Mouse (Mus musculus): ENCODE data around the gene Prx. TPM values are rescaled to one million over a fixed set of nuclear protein-coding genes. Genes with fewer than 3 reads are reported as not detected.
A peak's percentile ranks its signal among the peaks of the same experiment; 100 is the strongest.

Gene Prx
- polyA plus RNA-seq, 1 experiment from 2014 or later = 1.1 TPM

GRCm38 (mm10) chr7:27480506-27480905, 18.6 kb upstream of the Prx start:
- peaks cover 5% of the 10 kb centered on the region for H3K4me1 ChIP-seq (replicated peaks; ENCODE audit: control insufficient read depth, insufficient read depth, low read length)
- H3K27ac ChIP-seq (ENCODE audit: low read length) = no peak overlapping the region
- H3K36me3 ChIP-seq (ENCODE audit: control insufficient read depth, insufficient read depth) = no peaks in the 10 kb centered on the region
- no peak overlapping the region for H3K4me2 ChIP-seq (ENCODE audit: low read length)
- no peaks in the 10 kb centered on the region for H3K9me3 ChIP-seq (ENCODE audit: control insufficient read depth, low read length)
- H3K27me3 ChIP-seq (replicated peaks; ENCODE audit: control insufficient read depth, insufficient read depth, low read length) = no peaks in the 10 kb centered on the region
- WGBS = 71% methylated on average over 3 of the region's 3 CpGs
- no peak for ATAC-seq
- no peak overlapping the region for H3K4me3 ChIP-seq (replicated peaks; ENCODE audit: low read length)
- no peak overlapping the region for H3K9ac ChIP-seq (replicated peaks; ENCODE audit: low read depth, low read length)

GRCm38 (mm10) chr7:27480927-27481626, 18.0 kb upstream of the Prx start:
- H3K27me3 ChIP-seq (replicated peaks; ENCODE audit: control insufficient read depth, insufficient read depth, low read length) = no peaks in the 10 kb centered on the region
- H3K4me1 ChIP-seq (replicated peaks; ENCODE audit: control insufficient read depth, insufficient read depth, low read length) = peaks cover 5% of the 10 kb centered on the region
- no peaks in the 10 kb centered on the region for H3K36me3 ChIP-seq (ENCODE audit: control insufficient read depth, insufficient read depth)
- no peak for ATAC-seq
- H3K4me3 ChIP-seq (replicated peaks; ENCODE audit: low read length) = peak overlapping the region; percentile 37
- no peak overlapping the region for H3K27ac ChIP-seq (ENCODE audit: low read length)
- peak overlapping the region; percentile 49 for H3K9ac ChIP-seq (replicated peaks; ENCODE audit: low read depth, low read length)
- H3K9me3 ChIP-seq (ENCODE audit: control insufficient read depth, low read length) = no peaks in the 10 kb centered on the region
- H3K4me2 ChIP-seq (ENCODE audit: low read length) = peak overlapping the region; percentile 51
- 15% methylated on average over 10 of the region's 11 CpGs for WGBS

GRCm38 (mm10) chr7:27481627-27481969, 17.5 kb upstream of the Prx start:
- ATAC-seq = peak; percentile 70
- Histone ChIP-seq H3K9ac (replicated peaks; ENCODE audit: low read depth, low read length) (peak overlapping the region; percentile 49), H3K27ac (ENCODE audit: low read length) (no peak overlapping the region), H3K27me3 (replicated peaks; ENCODE audit: control insufficient read depth, insufficient read depth, low read length) (no peaks in the 10 kb centered on the region), H3K4me1 (replicated peaks; ENCODE audit: control insufficient read depth, insufficient read depth, low read length) (peaks cover 9% of the 10 kb centered on the region), H3K9me3 (ENCODE audit: control insufficient read depth, low read length) (no peaks in the 10 kb centered on the region), H3K4me2 (ENCODE audit: low read length) (peak overlapping the region; percentile 51), H3K4me3 (replicated peaks; ENCODE audit: low read length) (peak overlapping the region; percentile 37), H3K36me3 (ENCODE audit: control insufficient read depth, insufficient read depth) (no peaks in the 10 kb centered on the region)
- 0% methylated on average over 10 of the region's 12 CpGs for WGBS

- Histone ChIP-seq H3K27ac (ENCODE audit: low read length) (no peak overlapping the region), H3K9ac (replicated peaks; ENCODE audit: low read depth, low read length) (no peak overlapping the region), H3K9me3 (ENCODE audit: control insufficient read depth, low read length) (no peaks in the 10 kb centered on the region), H3K27me3 (replicated peaks; ENCODE audit: control insufficient read depth, insufficient read depth, low read length) (no peaks in the 10 kb centered on the region), H3K4me2 (ENCODE audit: low read length) (no peak overlapping the region), H3K36me3 (ENCODE audit: control insufficient read depth, insufficient read depth) (no peaks in the 10 kb centered on the region), H3K4me3 (replicated peaks; ENCODE audit: low read length) (no peak overlapping the region), H3K4me1 (replicated peaks; ENCODE audit: control insufficient read depth, insufficient read depth, low read length) (peaks cover 9% of the 10 kb centered on the region)
- ATAC-seq = no peak
- 82% methylated on average over 4 of the region's 4 CpGs for WGBS
Measured at GRCm38 (mm10) chr7:27483860-27484259, 15.3 kb upstream of the Prx start.

GRCm38 (mm10) chr7:27486102-27486769, 12.9 kb upstream of the Prx start:
- ATAC-seq = peak; percentile 11
- peak overlapping the region; percentile 63 for H3K4me2 ChIP-seq (ENCODE audit: low read length)
- H3K36me3 ChIP-seq (ENCODE audit: control insufficient read depth, insufficient read depth) = no peaks in the 10 kb centered on the region
- peaks cover 16% of the 10 kb centered on the region for H3K4me1 ChIP-seq (replicated peaks; ENCODE audit: control insufficient read depth, insufficient read depth, low read length)
- no peaks in the 10 kb centered on the region for H3K9me3 ChIP-seq (ENCODE audit: control insufficient read depth, low read length)
- no peak overlapping the region for H3K27ac ChIP-seq (ENCODE audit: low read length)
- H3K27me3 ChIP-seq (replicated peaks; ENCODE audit: control insufficient read depth, insufficient read depth, low read length) = no peaks in the 10 kb centered on the region
- H3K4me3 ChIP-seq (replicated peaks; ENCODE audit: low read length) = peak overlapping the region; percentile 68
- 5% methylated on average over 13 of the region's 13 CpGs for WGBS
- H3K9ac ChIP-seq (replicated peaks; ENCODE audit: low read depth, low read length) = 0 out of 2 replicates have a peak overlapping the region, but pooled peaks have one; percentile 28

- peaks cover 12% of the 10 kb centered on the region for H3K4me1 ChIP-seq (replicated peaks; ENCODE audit: control insufficient read depth, insufficient read depth, low read length)
- H3K36me3 ChIP-seq (ENCODE audit: control insufficient read depth, insufficient read depth) = no peaks in the 10 kb centered on the region
- peak within 1 kb of the TSS; percentile 86 for H3K27ac ChIP-seq (ENCODE audit: low read length)
- peak within 1 kb of the TSS; percentile 68 for H3K4me3 ChIP-seq (replicated peaks; ENCODE audit: low read length)
- H3K9ac ChIP-seq (replicated peaks; ENCODE audit: low read depth, low read length) = peak within 1 kb of the TSS; percentile 78
- no peaks in the 10 kb centered on the region for H3K9me3 ChIP-seq (ENCODE audit: control insufficient read depth, low read length)
- under 1% methylated on average over 68 of the region's 80 CpGs for WGBS
- peak within 1 kb of the TSS; percentile 63 for H3K4me2 ChIP-seq (ENCODE audit: low read length)
- no peaks in the 10 kb centered on the region for H3K27me3 ChIP-seq (replicated peaks; ENCODE audit: control insufficient read depth, insufficient read depth, low read length)
- ATAC-seq = peak; percentile 98
Measured at GRCm38 (mm10) chr7:27486770-27487697, 12.1 kb upstream of the Prx start, which contains the start of gene Sertad1. Sertad1 (plus strand) TSS chr7:27486910.

- Histone ChIP-seq H3K36me3 (ENCODE audit: control insufficient read depth, insufficient read depth) (no peaks in the 10 kb centered on the region), H3K9me3 (ENCODE audit: control insufficient read depth, low read length) (no peaks in the 10 kb centered on the region), H3K9ac (replicated peaks; ENCODE audit: low read depth, low read length) (peak overlapping the region; percentile 78), H3K27ac (ENCODE audit: low read length) (peak overlapping the region; percentile 86), H3K4me2 (ENCODE audit: low read length) (peak overlapping the region; percentile 63), H3K4me3 (replicated peaks; ENCODE audit: low read length) (peak overlapping the region; percentile 68), H3K4me1 (replicated peaks; ENCODE audit: control insufficient read depth, insufficient read depth, low read length) (peaks cover 12% of the 10 kb centered on the region), H3K27me3 (replicated peaks; ENCODE audit: control insufficient read depth, insufficient read depth, low read length) (no peaks in the 10 kb centered on the region)
- no peak for ATAC-seq
- 6% methylated on average over 13 of the region's 13 CpGs for WGBS
Measured at GRCm38 (mm10) chr7:27487740-27488268, 11.3 kb upstream of the Prx start.

GRCm38 (mm10) chr7:27489270-27489869, 9.8 kb upstream of the Prx start:
- Histone ChIP-seq H3K4me1 (replicated peaks; ENCODE audit: control insufficient read depth, insufficient read depth, low read length) (peaks cover 12% of the 10 kb centered on the region), H3K9ac (replicated peaks; ENCODE audit: low read depth, low read length) (no peak overlapping the region), H3K4me3 (replicated peaks; ENCODE audit: low read length) (no peak overlapping the region), H3K27me3 (replicated peaks; ENCODE audit: control insufficient read depth, insufficient read depth, low read length) (no peaks in the 10 kb centered on the region), H3K4me2 (ENCODE audit: low read length) (no peak overlapping the region), H3K27ac (ENCODE audit: low read length) (no peak overlapping the region), H3K36me3 (ENCODE audit: control insufficient read depth, insufficient read depth) (no peaks in the 10 kb centered on the region), H3K9me3 (ENCODE audit: control insufficient read depth, low read length) (no peaks in the 10 kb centered on the region)
- ATAC-seq = no peak
- 90% methylated on average over 25 of the region's 25 CpGs for WGBS
